Mouse (Mus musculus) stomach, postnatal 0 days (tissue): ENCODE measurements at regions not wholly inside any gene's neighbourhood (a gene's known extent, or its start where the extent isn't known, plus 50 kb on each side); places are given as distances from the start of the nearest gene placed in this dataset.

Experiments
- ATAC-seq: fragments of 200-750 bp; cut with Nextera tagmentation; 2 replicates; pipeline ENCODE4 v1.8.0; 2017; ENCODE audit not compliant: low FRiP score, low TSS enrichment
- DNase-seq: peaks from one replicate; pipeline ENCODE4 v3.0.0-alpha.2; 2016; ENCODE audit warnings: low spot score
- H3K27ac ChIP-seq: fragments of 300-500 bp; sonication (generic); replicated peaks from 2 replicates; pipeline ENCODE4 v1.5.1; 2014; ENCODE audit warnings: mild to moderate bottlenecking, control low read depth
- H3K27me3 ChIP-seq: fragments of 300-500 bp; sonication (generic); 2 replicates; pipeline ENCODE4 v1.6.1; 2014; ENCODE audit warnings: low read length; ENCODE audit not compliant: control insufficient read depth, insufficient read depth
- H3K36me3 ChIP-seq: fragments of 300-500 bp; sonication (generic); 2 replicates; pipeline ENCODE4 v1.6.1; 2014; ENCODE audit warnings: low read length, mixed read lengths; ENCODE audit not compliant: control insufficient read depth, insufficient read depth
- H3K4me1 ChIP-seq: fragments of 300-500 bp; sonication (generic); replicated peaks from 2 replicates; pipeline ENCODE4 v1.6.1; 2014; ENCODE audit warnings: antibody characterized with exemption; ENCODE audit not compliant: control insufficient read depth, insufficient read depth
- H3K4me2 ChIP-seq: fragments of 300-500 bp; sonication (generic); replicated peaks from 2 replicates; pipeline ENCODE4 v1.6.1; 2014; ENCODE audit warnings: low read depth, mild to moderate bottlenecking, control low read depth, moderate library complexity
- H3K4me3 ChIP-seq: fragments of 300-500 bp; sonication (generic); 2 replicates; pipeline ENCODE4 v1.5.1; 2014; ENCODE audit warnings: low read depth, low read length, control low read depth
- H3K9ac ChIP-seq: fragments of 300-500 bp; sonication (generic); 2 replicates; pipeline ENCODE4 v1.6.1; 2014; ENCODE audit warnings: mild to moderate bottlenecking, low read length, control low read depth, mixed read lengths
- H3K9me3 ChIP-seq: fragments of 300-500 bp; sonication (generic); 2 replicates; pipeline ENCODE4 v1.6.1; 2016; ENCODE audit warnings: low read length; ENCODE audit not compliant: control insufficient read depth
- CTCF ChIP-seq: IDR thresholded peaks from 2 replicates; pipeline ENCODE4 v1.5.1; 2016; ENCODE audit warnings: antibody characterized with exemption, low read depth, mild to moderate bottlenecking, moderate library complexity
- EP300 ChIP-seq: optimal IDR thresholded peaks from 2 replicates; pipeline ENCODE3; 2016; ENCODE audit warnings: antibody characterized with exemption
- WGBS: fragments of 180-500 bp; shearing (Covaris S2); extraction: QIAGEN DNeasy Blood & Tissue Kit; methylation state at CpG from one replicate; pipeline ENCODE4 v1.1.7; 2014; 5-methylcytosine and 5-hydroxymethylcytosine counted together

GRCm38 (mm10) chr9:41817740-41818461 lies 306.2 kb downstream of the Sorl1 start:
- H3K9ac ChIP-seq, result no peak overlapping the region
- no peak overlapping the region for H3K4me2 ChIP-seq
- no peaks in the 10 kb centered on the region for H3K9me3 ChIP-seq
- no peak for TF ChIP-seq CTCF
- TF ChIP-seq EP300, result no peak
- 39% methylated on average over 11 of the region's 11 CpGs for WGBS
- H3K36me3 ChIP-seq, result no peaks in the 10 kb centered on the region
- no peak overlapping the region for H3K4me3 ChIP-seq
- no peaks in the 10 kb centered on the region for H3K27me3 ChIP-seq
- ATAC-seq (no peak), DNase-seq (no peak)
- H3K27ac ChIP-seq, result peak overlapping the region; percentile 50; the same call in 1 of the 2 replicates
- H3K4me1 ChIP-seq, result no peaks in the 10 kb centered on the region

- Histone ChIP-seq H3K4me1 (no peaks in the 10 kb centered on the region), H3K9me3 (no peaks in the 10 kb centered on the region), H3K27ac (no peak overlapping the region), H3K27me3 (no peaks in the 10 kb centered on the region), H3K4me3 (no peak overlapping the region), H3K9ac (no peak overlapping the region), H3K4me2 (no peak overlapping the region), H3K36me3 (no peaks in the 10 kb centered on the region)
- ATAC-seq (no peak), DNase-seq (no peak)
- WGBS, result 90% methylated on average over 2 of the region's 2 CpGs
- TF ChIP-seq CTCF, result no peak
- no peak for TF ChIP-seq EP300
Observed at GRCm38 (mm10) chr9:41815921-41816320, 308.2 kb downstream of the Sorl1 start.

- H3K9me3 ChIP-seq, result no peaks in the 10 kb centered on the region
- H3K9ac ChIP-seq, result no peak overlapping the region
- H3K4me1 ChIP-seq, result no peaks in the 10 kb centered on the region
- 63% methylated on average over 4 of the region's 4 CpGs for WGBS
- H3K27ac ChIP-seq, result no peak overlapping the region
- H3K36me3 ChIP-seq, result no peaks in the 10 kb centered on the region
- no peaks in the 10 kb centered on the region for H3K27me3 ChIP-seq
- ATAC-seq (no peak), DNase-seq (no peak)
- no peak overlapping the region for H3K4me2 ChIP-seq
- TF ChIP-seq EP300, result no peak
- H3K4me3 ChIP-seq, result no peak overlapping the region
Observed at GRCm38 (mm10) chr9:41809291-41809690, 314.8 kb downstream of the Sorl1 start.

GRCm38 (mm10) chr9:41808791-41809190 lies 315.3 kb downstream of the Sorl1 start:
- no peak overlapping the region for H3K4me3 ChIP-seq
- H3K9ac ChIP-seq, result no peak overlapping the region
- no peaks in the 10 kb centered on the region for H3K4me1 ChIP-seq
- DNase-seq (no peak), ATAC-seq (no peak)
- WGBS, result 76% methylated on average over 3 of the region's 3 CpGs
- no peak for TF ChIP-seq EP300
- no peak for TF ChIP-seq CTCF
- H3K36me3 ChIP-seq, result no peaks in the 10 kb centered on the region
- H3K4me2 ChIP-seq, result no peak overlapping the region
- no peak overlapping the region for H3K27ac ChIP-seq
- H3K9me3 ChIP-seq, result no peaks in the 10 kb centered on the region
- H3K27me3 ChIP-seq, result no peaks in the 10 kb centered on the region

GRCm38 (mm10) chr9:41806289-41806621 lies 317.8 kb downstream of the Sorl1 start:
- no peak overlapping the region for H3K4me3 ChIP-seq
- no peak for ATAC-seq
- no peak overlapping the region for H3K9ac ChIP-seq
- WGBS, result 84% methylated on average over 5 of the region's 5 CpGs
- H3K9me3 ChIP-seq, result no peaks in the 10 kb centered on the region
- no peak overlapping the region for H3K4me2 ChIP-seq
- H3K36me3 ChIP-seq, result no peaks in the 10 kb centered on the region
- DNase-seq, result no peak
- H3K4me1 ChIP-seq, result no peaks in the 10 kb centered on the region
- no peaks in the 10 kb centered on the region for H3K27me3 ChIP-seq
- TF ChIP-seq EP300 (no peak), CTCF (no peak)
- H3K27ac ChIP-seq, result no peak overlapping the region

- Histone ChIP-seq H3K4me3 (no peak overlapping the region), H3K9ac (no peak overlapping the region), H3K36me3 (no peaks in the 10 kb centered on the region), H3K27ac (no peak overlapping the region), H3K9me3 (no peaks in the 10 kb centered on the region), H3K4me2 (no peak overlapping the region; the same call in 1 of the 2 replicates), H3K4me1 (no peaks in the 10 kb centered on the region), H3K27me3 (no peaks in the 10 kb centered on the region)
- ATAC-seq (no peak), DNase-seq (no peak)
- 41% methylated on average over 15 of the region's 15 CpGs for WGBS
- TF ChIP-seq EP300 (no peak), CTCF (no peak)
Observed at GRCm38 (mm10) chr9:41805491-41806288, 318.4 kb downstream of the Sorl1 start.
